Mouse (Mus musculus) spleen, adult 2 months (tissue): Measurements from ENCODE around the gene Rnf167. TPM values are rescaled to one million over a fixed set of nuclear protein-coding genes. Genes with fewer than 3 reads are reported as not detected.

ENCODE experiments used
- DNase-seq, 2 experiments: peaks; one replicate each; pipeline versions ENCODE4 v3.0.0 to v3.0.0-alpha.2; 2012 to 2021; ENCODE audit warnings: low spot score in 2 of 2, low read depth in 1 of 2
- H3K27ac ChIP-seq: fragments of 200-500 bp; 2 replicates; pipeline ENCODE4 v1.5.1; 2012; ENCODE audit warnings: low read length, inconsistent platforms; ENCODE audit not compliant: insufficient read depth
- H3K27me3 ChIP-seq: fragments of 200-500 bp; 2 replicates; pipeline ENCODE4 v1.6.1; 2012; ENCODE audit warnings: mild to moderate bottlenecking, moderate library complexity, low read length, inconsistent platforms; ENCODE audit not compliant: control insufficient read depth, insufficient read depth
- H3K36me3 ChIP-seq: fragments of 200-500 bp; 2 replicates; pipeline ENCODE4 v1.6.1; 2012; ENCODE audit warnings: mild to moderate bottlenecking, low read length, inconsistent platforms; ENCODE audit not compliant: control insufficient read depth, insufficient read depth
- H3K4me1 ChIP-seq: fragments of 200-500 bp; 2 replicates; pipeline ENCODE4 v1.6.1; 2011; ENCODE audit warnings: inconsistent platforms; ENCODE audit not compliant: control insufficient read depth, insufficient read depth, insufficient read length
- H3K4me3 ChIP-seq: fragments of 200-500 bp; 2 replicates; pipeline ENCODE4 v1.5.1; 2011; ENCODE audit warnings: mild to moderate bottlenecking, inconsistent platforms; ENCODE audit not compliant: insufficient read depth, insufficient read length; ENCODE audit errors: extremely low read depth
- CTCF ChIP-seq: fragments of 200-500 bp; IDR thresholded peaks from 2 replicates; pipeline ENCODE4 v1.5.1; 2011; ENCODE audit warnings: mild to moderate bottlenecking, inconsistent platforms; ENCODE audit not compliant: insufficient read depth, insufficient read length, insufficient replicate concordance; ENCODE audit errors: extremely low read depth
- POLR2A ChIP-seq: fragments of 200-500 bp; IDR thresholded peaks from 2 replicates; pipeline ENCODE4 v1.6.1; 2011; ENCODE audit warnings: low read depth, low read length, inconsistent platforms
- WGBS: fragments of 180-500 bp; shearing (Covaris S2); methylation state at CpG from one replicate; pipeline ENCODE4 v1.1.7; 2018; 5-methylcytosine and 5-hydroxymethylcytosine counted together
- polyA plus RNA-seq: library from polyadenylated mRNA; depleted of rRNA; stranded (reverse); fragments of >200 nt; gene quantifications from 2 replicates; pipeline ENCODE4 v1.2.3, GENCODE M21; 2012; rRNA removed

Rnf167 gene
- polyA plus RNA-seq, 1 experiment: 137 TPM

DNA sequence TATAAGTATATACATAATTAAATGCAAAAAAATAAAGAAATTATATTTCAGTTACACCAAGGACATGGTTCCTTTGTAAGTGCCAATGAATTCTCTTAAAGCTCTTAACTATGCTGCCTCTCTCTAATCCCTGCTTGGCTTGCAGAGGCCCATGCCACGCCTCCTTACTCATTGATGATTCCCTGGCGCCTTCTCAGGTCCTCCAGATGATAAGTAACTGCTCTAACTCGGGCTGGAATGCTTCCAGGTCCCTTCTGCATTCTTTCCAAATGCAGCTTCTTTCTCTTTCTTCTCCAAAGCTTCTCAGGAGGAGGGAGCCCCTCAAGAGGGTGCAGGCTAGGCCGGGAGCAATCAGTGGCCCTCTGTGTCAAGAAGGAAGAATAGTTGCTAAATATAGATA, 42.5 kb downstream of the Rnf167 start:
- H3K27ac ChIP-seq: no peak overlapping the region
- H3K27me3 ChIP-seq: no peaks in the 10 kb centered on the region
- H3K4me3 ChIP-seq: no peak overlapping the region
- 77% methylated on average over 4 of the region's 4 CpGs for whole genome bisulfite sequencing
- TF ChIP-seq POLR2A: no peak
- TF ChIP-seq CTCF: no peak
- DNase-seq: no peak
- H3K4me1 ChIP-seq: peaks cover 6% of the 10 kb centered on the region; the same call in 1 of the 2 replicates
- no peaks in the 10 kb centered on the region; the same call in 1 of the 2 replicates for H3K36me3 ChIP-seq

DNA sequence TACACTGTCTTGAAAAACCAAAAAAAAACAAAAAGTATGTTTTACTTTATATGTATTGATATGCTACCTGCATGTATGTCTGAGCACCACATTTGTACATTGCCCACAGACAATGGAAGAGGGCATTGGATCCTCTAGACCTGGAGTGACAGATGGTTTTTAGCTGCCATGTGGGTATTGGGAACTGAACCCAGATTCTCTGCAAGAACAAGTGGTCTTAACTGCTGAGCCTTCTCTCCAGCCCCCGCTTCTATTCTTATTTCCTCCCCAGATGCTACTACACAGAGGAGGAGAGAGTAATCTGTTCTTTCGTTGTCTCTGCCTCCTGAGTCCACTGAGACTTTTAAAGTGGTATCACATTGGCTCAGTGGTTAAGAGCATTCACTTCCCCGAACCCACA, 46.5 kb downstream of the Rnf167 start:
- Histone ChIP-seq H3K4me1 (no peaks in the 10 kb centered on the region), H3K36me3 (no peaks in the 10 kb centered on the region), H3K27ac (no peak overlapping the region), H3K4me3 (no peak overlapping the region), H3K27me3 (no peaks in the 10 kb centered on the region)
- TF ChIP-seq CTCF (no peak), POLR2A (no peak)
- WGBS: 51% methylated on average over 3 of the region's 3 CpGs
- DNase-seq: no peak

DNA sequence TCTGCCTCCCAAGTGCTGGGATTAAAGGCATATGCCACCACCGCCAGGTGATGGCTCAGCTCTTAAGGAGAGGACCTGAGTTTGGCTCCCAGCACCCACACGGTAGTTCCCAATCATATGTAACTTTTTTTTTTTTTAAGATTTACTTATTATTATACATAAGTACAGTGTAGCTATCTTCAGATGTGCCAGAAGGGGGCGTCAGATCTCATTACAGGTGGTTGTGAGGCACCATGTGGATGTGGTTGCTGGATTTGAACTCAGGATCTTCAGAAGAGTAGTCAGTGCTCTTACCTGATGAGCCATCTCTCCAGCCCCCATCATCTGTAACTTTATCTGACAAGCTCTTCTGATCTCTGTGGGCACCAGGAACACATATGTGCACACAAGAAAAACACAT, 50.3 kb downstream of the Rnf167 start:
- Histone ChIP-seq H3K4me1 (peaks cover 8% of the 10 kb centered on the region; the same call in 1 of the 2 replicates), H3K27me3 (no peaks in the 10 kb centered on the region), H3K4me3 (no peak overlapping the region), H3K36me3 (no peaks in the 10 kb centered on the region), H3K27ac (no peak overlapping the region)
- WGBS: 77% methylated on average over 3 of the region's 3 CpGs
- TF ChIP-seq POLR2A (no peak), CTCF (no peak)
- no peak for DNase-seq

DNA sequence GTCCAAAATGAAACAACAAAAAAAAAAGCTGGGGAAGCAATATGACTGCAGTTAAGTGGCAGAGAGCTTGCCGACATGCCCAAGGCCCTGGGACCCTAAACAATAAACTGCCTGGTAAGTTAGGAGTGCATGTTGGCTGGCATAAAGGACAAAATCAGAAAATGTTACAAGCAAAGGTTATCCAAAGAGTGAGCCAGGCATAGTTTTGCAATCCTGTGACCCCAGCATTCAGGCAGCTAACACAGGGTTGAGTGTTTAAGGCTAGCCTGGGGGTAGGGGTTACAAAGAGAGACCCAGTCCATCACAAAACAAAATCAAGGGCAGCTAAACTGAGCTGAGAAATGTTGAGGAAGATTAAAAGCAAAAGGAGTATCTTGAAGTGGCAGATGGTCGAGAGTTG, 52.0 kb downstream of the Rnf167 start:
- no peak for DNase-seq

DNA sequence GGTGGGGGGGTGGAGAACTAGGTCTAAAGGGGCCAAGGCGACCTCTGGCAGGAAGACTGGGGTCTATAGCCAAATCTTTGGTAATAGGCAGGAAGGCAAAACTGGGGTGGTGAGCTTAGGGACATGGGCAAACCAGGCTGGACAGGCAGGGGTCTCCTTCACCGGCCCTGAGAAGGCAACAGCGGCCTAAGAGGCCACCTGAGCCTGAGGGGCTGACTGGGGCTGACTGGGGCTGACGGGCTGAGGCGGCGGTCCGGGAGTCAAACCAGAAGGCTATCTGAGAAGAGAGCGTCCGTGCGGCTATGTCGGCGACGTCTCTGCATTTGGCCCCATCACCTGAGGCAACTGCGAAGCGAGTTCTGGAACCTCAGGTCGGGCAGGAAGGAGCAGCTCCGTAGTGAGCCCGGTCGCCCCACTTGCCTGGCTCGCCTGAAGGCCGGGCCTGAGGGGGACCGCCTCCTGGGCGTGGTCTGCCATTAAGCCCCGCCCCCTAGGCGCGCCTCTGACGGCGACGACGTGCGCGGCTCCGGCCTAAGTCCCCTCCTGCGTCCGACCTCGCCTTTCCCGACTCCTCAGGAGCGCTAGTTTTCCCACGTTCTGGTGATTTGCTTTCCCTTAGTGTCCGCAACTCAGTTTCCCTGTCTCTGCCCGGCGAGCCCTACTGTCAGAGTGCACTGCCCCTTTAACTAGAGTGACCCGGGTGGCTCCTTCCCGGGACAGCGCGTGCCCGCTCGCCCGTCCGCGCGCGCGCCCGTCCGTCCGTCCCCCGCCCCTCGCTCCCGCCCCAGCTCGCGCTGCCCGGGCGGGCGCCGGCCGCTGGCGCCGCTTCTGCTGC, 52.9 kb downstream of the Rnf167 start, which contains the start of the genes Inca1 and Kif1c:
TSS of gene Inca1 (minus strand) at position 434 of the 835 bp plus-strand sequence.
TSS of gene Kif1c (plus strand) at position 827 of the 835 bp plus-strand sequence.
- peak; percentile 84 for TF ChIP-seq POLR2A
- TF ChIP-seq CTCF: no peak
- Histone ChIP-seq H3K4me3 (peak within 1 kb of the TSS; percentile 78), H3K27ac (peak within 1 kb of the TSS; percentile 93), H3K4me1 (peaks cover 8% of the 10 kb centered on the region; the same call in 1 of the 2 replicates), H3K27me3 (no peaks in the 10 kb centered on the region), H3K36me3 (peaks cover 7% of the 10 kb centered on the region; the same call in 1 of the 2 replicates)
- DNase-seq: peak; percentile 88 to 95
- WGBS: 3% methylated on average over 67 of the region's 69 CpGs

More for the DNA sequence above, 52.0 kb downstream of the Rnf167 start:
- Histone ChIP-seq H3K4me1 (peaks cover 8% of the 10 kb centered on the region; the same call in 1 of the 2 replicates), H3K36me3 (0 out of 2 replicates have a peak, but pooled peaks cover 3% of the 10 kb centered on the region), H3K27me3 (no peaks in the 10 kb centered on the region), H3K4me3 (no peak overlapping the region), H3K27ac (no peak overlapping the region)
- 89% methylated on average over 2 of the region's 2 CpGs for WGBS
- TF ChIP-seq CTCF (no peak), POLR2A (no peak)

DNA sequence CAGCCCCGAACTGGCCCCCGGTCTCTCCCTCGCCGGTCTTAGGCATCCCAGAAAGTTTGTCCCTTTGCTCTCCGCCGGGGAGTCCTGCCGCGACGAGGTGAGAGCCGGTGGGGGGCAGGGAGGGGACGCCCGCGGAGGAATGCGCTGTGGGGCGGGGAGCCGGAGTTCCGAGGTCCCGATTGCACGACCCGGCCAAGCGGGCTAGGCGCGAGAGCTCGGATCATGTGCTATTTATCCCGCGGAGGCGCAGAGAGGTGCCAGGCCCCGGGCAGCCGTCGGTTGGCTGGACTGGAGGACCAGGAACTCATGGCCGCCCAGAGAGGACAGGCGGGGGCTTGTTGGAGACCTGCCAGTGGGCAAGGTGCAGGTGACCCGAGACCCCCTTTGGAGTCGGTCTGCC, 53.6 kb downstream of the Rnf167 start:
- peaks cover 12% of the 10 kb centered on the region for H3K36me3 ChIP-seq
- DNase-seq: peak in 1 of 2 experiments; percentile 53
- H3K27ac ChIP-seq: peak overlapping the region; percentile 35; the same call in 1 of the 2 replicates
- no peaks in the 10 kb centered on the region for H3K27me3 ChIP-seq
- under 1% methylated on average over 34 of the region's 34 CpGs for WGBS
- H3K4me3 ChIP-seq: peak overlapping the region; percentile 78
- peaks cover 8% of the 10 kb centered on the region; the same call in 1 of the 2 replicates for H3K4me1 ChIP-seq
- TF ChIP-seq CTCF: no peak

Other genes starting within 250 kb of the Rnf167 start
- gene Pelp1, start 237.2 kb upstream of the Rnf167 start, polyA plus RNA-seq: 15.5 and 17.9 TPM in 2 replicates
- gene Arrb2, start 214.6 kb upstream of the Rnf167 start, polyA plus RNA-seq: 145 TPM in 2 replicates
- 24.6 and 29.2 TPM in 2 replicates for gene Med11, start 195.3 kb upstream of the Rnf167 start, polyA plus RNA-seq
- gene Zmynd15, start 187.8 kb upstream of the Rnf167 start, polyA plus RNA-seq: 10.5 and 10.6 TPM in 2 replicates
- gene Cxcl16, start 187.3 kb upstream of the Rnf167 start, polyA plus RNA-seq: 28.8 TPM in 2 replicates
- gene Tm4sf5, start 142.0 kb upstream of the Rnf167 start, polyA plus RNA-seq: 0.77 and 1.3 TPM in 2 replicates
- gene Vmo1, start 132.6 kb upstream of the Rnf167 start, polyA plus RNA-seq: 0.25 and 0.32 TPM in 2 replicates
- 0.18 TPM in 1 of 2 replicates, not detected in the other for gene Gltpd2, start 128.0 kb upstream of the Rnf167 start, polyA plus RNA-seq
- gene Psmb6, start 121.9 kb upstream of the Rnf167 start, polyA plus RNA-seq: 125 and 155 TPM in 2 replicates
- not detected in 2 replicates for gene Gm40193, start 114.3 kb upstream of the Rnf167 start, polyA plus RNA-seq
- 12.3 and 13.9 TPM in 2 replicates for gene Pld2, start 107.2 kb upstream of the Rnf167 start, polyA plus RNA-seq
- 74.8 and 91.9 TPM in 2 replicates for gene Mink1, start 84.4 kb upstream of the Rnf167 start, polyA plus RNA-seq
- gene 4930544D05Rik, start 31.4 kb upstream of the Rnf167 start, polyA plus RNA-seq: not detected in 2 replicates
- 0.66 and 0.99 TPM in 2 replicates for gene Chrne, start 28.0 kb upstream of the Rnf167 start, polyA plus RNA-seq
- gene Gp1ba, start 8.1 kb upstream of the Rnf167 start, polyA plus RNA-seq: 6.8 and 9.3 TPM in 2 replicates
- 73.0 and 78.7 TPM in 2 replicates for gene Slc25a11, start 244 bp downstream of the Rnf167 start, polyA plus RNA-seq
- gene Pfn1, start 7.4 kb downstream of the Rnf167 start, polyA plus RNA-seq: 2,122 and 3,201 TPM in 2 replicates
- gene Eno3, start 10.0 kb downstream of the Rnf167 start, polyA plus RNA-seq: 15.3 and 20.0 TPM in 2 replicates
- 20.0 and 20.2 TPM in 2 replicates for gene Spag7, start 22.2 kb downstream of the Rnf167 start, polyA plus RNA-seq
- gene Camta2, start 40.9 kb downstream of the Rnf167 start, polyA plus RNA-seq: 36.6 and 38.8 TPM in 2 replicates
- gene Inca1, start 52.9 kb downstream of the Rnf167 start, polyA plus RNA-seq: 0.70 and 0.76 TPM in 2 replicates
- 17.5 and 19.5 TPM in 2 replicates for gene Kif1c, start 53.3 kb downstream of the Rnf167 start, polyA plus RNA-seq
- 1.2 and 1.4 TPM in 2 replicates for gene Zfp3, start 117.0 kb downstream of the Rnf167 start, polyA plus RNA-seq
- gene Scimp, start 165.4 kb downstream of the Rnf167 start, polyA plus RNA-seq: 6.8 and 7.6 TPM in 2 replicates
- 2.3 TPM in 2 replicates for gene Rabep1, start 197.5 kb downstream of the Rnf167 start, polyA plus RNA-seq